Mouse (Mus musculus) cerebral cortex, adult 2 months (tissue): ENCODE data around the gene Gm13304.

ENCODE experiments used
- WGBS: fragments of 180-500 bp; shearing (Covaris S2); methylation state at CpG from one replicate; pipeline ENCODE4 v1.1.7; 2018; 5-methylcytosine and 5-hydroxymethylcytosine counted together

Gm13304 gene

GRCm38 (mm10) chr4:42114517-42114916, at the start of gene Gm13304:
Gene Gm13304, plus strand, starts transcription at chr4:42114817.
- WGBS: no CpG with 5 or more reads among the region's 5 CpGs

DNA sequence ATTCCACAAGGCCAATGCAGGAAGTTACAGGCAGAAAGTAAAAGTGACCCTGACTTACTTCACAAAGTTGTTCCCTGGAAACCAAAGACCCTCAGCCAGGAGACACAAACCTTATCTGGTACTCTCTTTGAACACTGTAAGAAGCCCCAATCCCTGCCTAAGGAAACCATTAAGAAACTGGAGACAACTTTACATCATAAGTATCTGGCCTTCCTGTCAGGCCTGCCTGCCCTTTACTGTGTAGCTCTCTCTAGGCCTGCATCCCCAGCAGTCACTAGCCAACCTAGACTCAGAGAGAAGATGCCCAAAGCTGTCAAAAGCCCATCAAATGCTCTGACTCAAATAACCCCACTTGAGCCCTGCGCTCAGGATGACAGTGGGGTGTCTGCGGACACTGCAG, 23.7 kb upstream of the Gm13304 start, which contains the start of gene Gm3893:
Gm3893 (plus strand) TSS at position 301 of the 400 bp plus-strand sequence.
- no CpG with 5 or more reads among the region's 2 CpGs for WGBS

GRCm38 (mm10) chr4:42153136-42153535, 38.5 kb downstream of the Gm13304 start, which contains the start of gene Gm13306:
Gene Gm13306, plus strand, starts transcription at chr4:42153436.
- no CpG with 5 or more reads among the region's 9 CpGs for WGBS
